Mouse (Mus musculus) spleen, postnatal 14 days (tissue): ENCODE measurements at regions not wholly inside any gene's neighbourhood (a gene's known extent, or its start where the extent isn't known, plus 50 kb on each side); places are given as distances from the start of the nearest gene placed in this dataset.

Experiments
- DNase-seq, 2 experiments: peaks; one replicate each; pipeline ENCODE4 v3.0.0; 2021 to 2022; ENCODE audit warnings: low spot score in 2 of 2

DNA sequence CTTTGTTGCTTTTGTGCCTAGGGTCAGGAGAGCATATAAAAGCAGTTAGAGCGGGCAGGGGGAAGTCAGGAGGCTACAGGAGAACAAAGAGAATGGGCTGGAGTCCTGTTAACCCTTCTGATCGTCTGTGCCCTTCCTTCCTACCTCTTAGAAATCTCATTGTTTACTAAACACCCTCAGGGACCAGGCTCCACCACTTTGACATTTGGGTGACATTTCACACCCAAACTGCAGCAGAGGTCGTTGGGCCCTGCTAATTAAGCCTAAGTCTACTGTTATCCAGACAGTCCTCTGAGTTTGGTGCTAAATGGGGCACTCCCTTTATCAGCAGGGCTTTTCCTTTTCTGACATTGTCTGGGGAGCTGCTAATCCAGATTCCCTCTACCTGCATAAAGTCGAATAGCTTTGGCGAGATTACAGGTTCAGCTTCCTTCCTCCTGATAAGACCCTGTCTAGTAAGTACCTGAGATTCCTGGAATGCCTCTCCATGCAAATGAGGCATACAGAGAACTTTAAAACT is 84.2 kb upstream of the Arglu1 start:
- DNase-seq: no peak

DNA sequence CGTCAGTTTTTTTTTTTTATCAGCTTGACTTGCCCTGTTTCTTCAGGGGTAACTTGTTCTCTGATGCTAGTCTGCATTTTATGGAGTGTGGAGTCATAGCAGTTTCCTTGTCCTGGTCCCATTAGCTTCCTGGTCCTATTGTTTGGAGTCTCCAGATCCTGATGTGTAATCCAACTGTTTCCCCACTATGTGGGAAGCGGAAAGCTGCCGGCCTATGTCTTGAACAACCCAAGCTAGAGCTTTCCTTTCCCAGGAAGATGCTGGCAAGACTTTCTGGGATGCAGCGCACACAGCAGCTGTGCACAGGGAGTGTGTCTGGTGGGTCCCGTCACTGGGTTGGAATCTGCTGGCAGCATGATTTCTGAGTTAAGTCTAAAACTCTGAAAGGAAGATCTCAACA is 82.1 kb upstream of the Arglu1 start:
- DNase-seq: no peak

DNA sequence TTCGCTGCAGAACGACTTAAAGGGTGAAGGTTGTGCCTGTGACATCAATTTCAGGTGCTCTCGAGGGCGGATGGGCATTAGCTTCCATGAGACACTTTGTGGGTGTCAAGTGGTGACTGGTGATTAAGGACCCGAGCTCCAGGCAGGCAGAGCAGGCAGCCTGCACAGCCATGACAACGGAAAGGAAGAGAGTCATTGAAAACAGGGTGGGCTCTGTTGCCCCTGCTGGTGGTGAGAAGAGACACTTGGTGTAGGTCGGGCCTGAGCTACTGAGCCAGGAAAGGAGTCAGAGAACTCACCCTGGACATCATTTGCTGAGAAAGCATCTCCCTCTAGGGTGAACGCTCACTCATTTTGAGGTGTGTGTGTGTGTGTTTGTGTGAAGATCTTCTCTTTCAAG is 80.1 kb upstream of the Arglu1 start:
- no peak for DNase-seq

DNA sequence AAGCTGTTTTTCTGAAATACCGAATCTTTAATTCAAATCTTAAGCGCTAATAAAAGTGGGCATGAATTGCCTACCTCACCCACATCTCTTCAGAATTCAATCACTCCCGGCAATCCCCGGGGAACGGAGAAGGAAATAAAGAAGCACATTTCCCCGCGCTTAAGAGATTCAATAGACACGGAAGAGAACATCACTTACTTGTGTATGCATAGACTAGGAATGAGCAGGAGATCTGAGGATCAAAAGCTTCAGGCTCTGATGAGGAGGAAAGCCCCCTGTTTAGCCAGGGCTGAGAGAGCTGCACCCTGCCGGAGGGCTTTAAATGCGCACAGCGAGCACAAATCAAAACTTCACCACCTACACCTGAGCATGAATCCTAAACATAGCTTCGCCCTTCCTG is 72.0 kb upstream of the Arglu1 start:
- no peak for DNase-seq

DNA sequence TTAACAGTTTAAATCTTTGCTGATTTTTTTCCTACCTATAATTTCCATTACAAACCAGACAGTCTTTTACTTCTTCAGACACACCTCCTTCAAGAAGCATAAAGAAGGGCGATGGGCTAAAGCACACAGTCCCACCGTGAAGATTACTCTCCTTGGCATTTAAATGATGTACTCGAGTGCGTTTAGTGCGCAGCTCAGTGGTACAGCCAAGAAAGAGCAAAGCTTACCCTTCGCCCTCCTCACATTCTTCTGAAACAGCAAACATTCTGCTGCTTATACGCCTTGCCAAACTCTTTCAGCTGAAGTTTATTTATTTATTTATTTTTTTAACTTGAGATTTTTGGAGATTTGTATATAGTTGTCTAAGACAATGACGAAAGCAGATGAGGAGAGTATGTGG is 68.0 kb upstream of the Arglu1 start:
- DNase-seq: no peak

DNA sequence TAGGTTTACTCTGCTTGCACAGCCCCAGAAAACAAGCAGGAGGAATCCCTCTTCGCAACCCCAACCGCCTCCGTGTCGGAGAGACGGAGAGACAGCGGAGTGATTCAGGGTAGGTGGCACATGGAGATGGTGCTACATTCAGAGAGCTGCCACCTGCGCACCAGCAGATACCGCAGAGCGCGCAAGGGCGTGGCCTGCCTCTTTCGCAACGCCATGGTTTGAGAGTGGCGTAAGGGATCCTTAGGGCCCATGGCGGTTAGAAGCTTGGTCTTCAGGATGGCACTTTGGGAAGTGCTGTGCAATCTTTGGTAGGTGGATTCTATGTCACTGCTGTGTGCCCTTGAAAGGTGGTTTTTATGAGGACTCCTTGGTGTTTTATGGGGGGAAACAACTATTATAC is 60.9 kb upstream of the Arglu1 start:
- DNase-seq: no peak

DNA sequence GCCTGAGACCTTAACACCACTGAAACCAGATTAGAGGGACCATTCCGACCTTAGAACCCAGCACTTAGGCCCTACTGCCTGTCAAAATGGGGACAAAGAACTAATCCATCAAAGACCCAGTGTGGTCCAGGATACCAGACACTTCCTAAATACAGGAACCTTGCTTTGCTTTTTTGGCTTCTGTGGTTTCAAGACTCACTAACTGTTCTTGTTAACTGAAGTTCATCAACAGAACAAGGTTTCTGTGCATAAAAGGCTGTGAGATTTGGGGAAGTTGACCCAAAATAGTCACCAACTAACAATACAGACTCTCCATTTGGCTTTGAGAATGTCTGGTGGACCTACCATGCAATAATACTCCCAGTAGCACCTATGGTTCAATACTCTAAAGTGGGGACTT is 56.4 kb upstream of the Arglu1 start:
- DNase-seq: no peak

DNA sequence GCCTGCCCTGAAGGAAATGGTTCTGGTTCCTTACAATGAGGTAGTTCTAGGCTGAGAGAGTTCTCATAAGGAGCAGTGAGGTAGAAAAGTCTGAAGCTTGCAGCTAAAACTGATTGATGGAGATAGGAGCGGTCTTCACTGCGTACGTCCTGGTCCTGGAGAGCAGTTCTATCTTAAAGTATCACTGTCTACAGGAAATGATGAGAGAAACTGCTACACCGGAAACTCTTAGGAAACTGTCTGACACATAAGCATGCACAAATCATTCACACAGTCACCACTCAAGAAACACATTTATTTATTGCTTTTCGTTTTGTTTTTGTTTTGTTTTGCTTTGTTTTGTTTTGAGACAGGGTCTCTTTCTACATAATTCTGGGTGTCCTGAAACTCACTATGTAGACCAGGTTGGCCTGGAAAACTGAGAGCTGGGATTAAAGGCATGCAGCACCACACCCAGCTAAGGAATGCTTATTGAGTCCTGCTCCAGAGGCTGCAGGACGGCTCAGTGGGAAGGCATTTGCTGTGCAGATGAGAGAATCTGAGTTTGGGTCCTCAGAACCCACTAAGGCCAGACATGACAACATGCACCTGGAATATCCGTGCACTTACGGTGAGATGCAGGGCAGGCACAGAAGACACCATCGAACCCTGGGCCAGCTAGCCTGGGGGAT is 55.4 kb upstream of the Arglu1 start:
- no peak for DNase-seq
